Mouse (Mus musculus): ENCODE measurements around the gene Snrnp40. TPM values are rescaled to one million over a fixed set of nuclear protein-coding genes. Genes with fewer than 3 reads are reported as not detected.
A peak's percentile ranks its signal among the peaks of the same experiment; 100 is the strongest.

Snrnp40 gene
- total RNA-seq (2015; ENCODE audit: low replicate concordance) (35.0 and 69.6 TPM in 2 replicates), total RNA-seq (2017; ENCODE audit: low replicate concordance) (25.1 and 58.9 TPM in 2 replicates)

DNA sequence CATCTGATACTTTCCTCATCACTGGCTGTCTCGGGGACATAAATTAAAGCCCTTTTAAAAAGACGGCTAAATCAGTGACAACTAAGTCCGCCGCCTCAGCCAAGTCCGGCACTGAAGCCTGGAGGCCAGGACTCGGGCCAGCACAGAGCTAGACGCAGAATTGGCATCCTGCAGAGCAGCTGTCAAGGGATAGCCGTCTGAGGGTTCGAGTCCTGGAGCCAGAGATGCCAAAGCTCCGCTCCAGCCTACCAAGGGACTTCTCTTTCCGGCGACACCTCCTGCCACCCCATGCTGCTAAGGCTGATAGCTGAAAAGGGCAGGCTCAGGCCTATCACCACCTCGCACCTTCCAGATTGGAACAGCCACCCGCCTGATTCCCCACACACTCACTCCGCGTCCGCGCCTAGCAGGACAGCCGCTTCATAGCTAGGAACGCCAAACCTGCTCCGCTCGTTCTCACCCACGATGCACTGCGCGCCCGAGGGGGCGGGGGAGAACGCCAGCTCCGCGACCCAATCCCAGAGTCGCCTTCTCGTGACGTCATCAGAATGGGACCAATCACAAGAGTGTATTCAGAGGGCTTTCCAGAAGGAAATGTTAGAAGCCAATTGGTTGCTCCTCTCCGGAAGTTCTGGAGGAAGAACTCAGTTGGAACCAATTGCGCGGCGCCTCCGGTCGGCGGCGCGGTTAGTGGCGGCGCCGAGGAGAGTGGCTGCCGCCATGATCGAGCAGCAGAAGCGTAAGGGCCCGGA, at the start of gene Snrnp40, which contains the start of gene Zcchc17:
Gene Snrnp40 (plus strand): TSS at position 647 of the 752 bp plus-strand sequence.
Gene Zcchc17 (minus strand): TSS at position 458 of the 752 bp plus-strand sequence.
- ATAC-seq (replicated peaks; ENCODE audit: low FRiP score, poor library complexity, severe bottlenecking), result peak; percentile 95

DNA sequence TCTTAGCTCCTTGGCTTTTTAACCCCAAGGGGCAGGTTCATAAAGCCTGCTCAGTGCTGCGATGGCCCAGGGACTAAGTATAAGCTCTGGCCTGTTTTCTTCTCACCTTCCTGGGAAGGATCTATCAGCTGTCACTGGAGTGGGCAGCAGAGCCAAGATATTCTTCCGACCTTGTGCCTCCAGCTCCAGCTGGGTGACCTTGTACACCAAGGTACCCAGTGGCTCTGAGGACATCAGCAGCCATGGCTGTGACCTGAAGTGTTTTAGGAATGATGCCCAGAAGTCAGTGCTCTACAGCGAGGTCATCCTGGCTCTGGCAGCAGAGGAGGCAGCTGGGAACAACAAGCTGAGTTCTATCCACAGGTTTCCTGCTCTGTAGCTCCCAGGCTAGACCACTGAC, 47.4 kb upstream of the Snrnp40 start:
- ATAC-seq (replicated peaks; ENCODE audit: low FRiP score, poor library complexity, severe bottlenecking), result no peak

DNA sequence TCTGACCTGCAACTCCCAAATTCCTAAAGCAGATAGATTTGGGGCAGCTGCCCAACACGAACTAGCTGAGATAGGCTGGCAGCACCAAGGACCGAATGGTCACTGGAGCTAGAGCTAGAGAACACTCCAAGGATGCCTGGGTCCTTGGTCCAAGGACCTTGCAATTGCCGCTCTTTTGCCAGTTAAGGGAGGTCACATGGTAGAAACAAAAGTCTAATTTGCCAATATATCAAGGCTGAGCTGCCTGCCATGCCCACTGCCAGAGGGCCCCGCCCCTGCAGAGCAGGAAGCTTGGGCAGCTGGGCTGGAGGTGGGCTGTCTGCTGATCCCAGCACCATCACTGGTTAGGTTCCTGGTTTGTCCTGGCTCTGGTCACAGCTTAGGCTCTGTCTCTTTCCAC, 46.4 kb upstream of the Snrnp40 start:
- no peak for ATAC-seq (replicated peaks; ENCODE audit: low FRiP score, poor library complexity, severe bottlenecking)

DNA sequence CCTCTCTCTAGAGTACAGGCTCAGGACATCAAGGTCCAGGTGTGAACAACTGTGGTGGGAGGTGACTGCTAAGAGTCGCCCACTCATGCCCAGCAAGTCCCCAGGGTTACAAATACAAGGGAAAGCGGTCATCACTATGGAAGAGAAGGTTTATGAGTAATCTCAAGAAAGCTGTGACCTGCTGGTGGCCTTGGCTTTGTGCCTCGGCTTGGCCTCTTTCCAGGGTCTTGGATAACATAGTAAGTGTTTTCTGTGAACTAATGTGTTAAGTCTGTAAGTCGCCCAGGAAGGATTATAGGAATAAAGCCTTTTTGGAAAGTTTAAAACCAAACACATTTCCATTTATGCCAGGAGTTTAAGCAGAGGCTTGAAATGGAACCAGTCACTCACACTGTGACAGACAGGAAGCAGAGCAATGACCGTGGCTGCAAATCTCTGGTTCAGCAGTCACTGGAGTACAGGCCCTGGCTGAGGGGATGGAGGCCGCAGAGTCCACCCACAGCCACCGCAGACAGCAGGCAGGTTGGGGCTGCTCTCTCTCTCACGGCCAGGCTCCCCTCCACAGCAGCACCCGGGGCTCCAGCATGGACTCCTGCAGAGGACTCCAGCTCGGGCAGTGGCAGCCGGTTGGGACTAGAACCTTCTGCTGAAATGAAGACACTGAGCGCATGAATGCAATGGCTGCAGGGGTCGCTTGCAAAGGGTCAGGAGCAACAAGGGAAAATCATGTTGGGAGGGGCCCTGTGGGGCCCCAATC, 44.0 kb upstream of the Snrnp40 start:
- ATAC-seq (replicated peaks; ENCODE audit: low FRiP score, poor library complexity, severe bottlenecking), result no peak

DNA sequence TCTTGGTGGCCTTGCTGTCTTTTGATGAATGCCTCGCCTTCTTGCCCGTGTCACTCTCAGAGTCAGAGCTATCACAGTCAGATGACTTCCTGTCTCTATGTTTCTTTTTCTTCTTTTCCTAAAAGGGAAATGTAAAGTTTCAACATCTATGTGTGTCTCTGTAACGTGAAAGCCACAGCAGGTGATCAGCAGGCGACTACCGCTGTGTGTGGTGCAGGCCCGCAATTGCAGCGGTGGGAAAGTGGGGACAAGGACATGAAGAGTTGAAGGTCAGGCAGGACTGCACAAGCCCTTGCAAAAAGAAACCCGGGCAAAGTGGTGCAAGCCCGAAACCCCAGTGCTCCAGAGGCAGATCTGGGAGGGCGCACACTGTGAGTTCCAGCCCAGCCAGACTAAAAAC, 43.2 kb upstream of the Snrnp40 start:
- no peak for ATAC-seq (replicated peaks; ENCODE audit: low FRiP score, poor library complexity, severe bottlenecking)

DNA sequence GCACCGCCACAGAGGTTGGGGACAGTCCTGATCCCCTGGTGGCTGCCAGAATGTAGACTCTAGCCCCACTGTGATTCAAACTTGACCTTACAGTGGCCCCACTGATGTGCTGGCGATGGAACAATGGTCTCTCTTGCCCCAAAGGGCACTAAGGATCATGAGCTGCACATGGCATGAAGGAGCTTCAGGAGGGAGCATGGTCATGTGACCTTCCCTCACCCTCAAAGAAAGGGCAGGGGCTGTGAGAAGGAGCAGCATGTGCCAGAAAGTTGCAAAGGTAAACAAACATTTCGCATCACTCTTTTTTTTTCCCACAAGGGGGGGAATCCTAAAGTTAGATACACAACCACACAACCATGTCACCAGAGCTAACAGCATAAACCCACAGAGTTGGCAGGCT, 41.8 kb upstream of the Snrnp40 start:
- ATAC-seq (replicated peaks; ENCODE audit: low FRiP score, poor library complexity, severe bottlenecking), result no peak

DNA sequence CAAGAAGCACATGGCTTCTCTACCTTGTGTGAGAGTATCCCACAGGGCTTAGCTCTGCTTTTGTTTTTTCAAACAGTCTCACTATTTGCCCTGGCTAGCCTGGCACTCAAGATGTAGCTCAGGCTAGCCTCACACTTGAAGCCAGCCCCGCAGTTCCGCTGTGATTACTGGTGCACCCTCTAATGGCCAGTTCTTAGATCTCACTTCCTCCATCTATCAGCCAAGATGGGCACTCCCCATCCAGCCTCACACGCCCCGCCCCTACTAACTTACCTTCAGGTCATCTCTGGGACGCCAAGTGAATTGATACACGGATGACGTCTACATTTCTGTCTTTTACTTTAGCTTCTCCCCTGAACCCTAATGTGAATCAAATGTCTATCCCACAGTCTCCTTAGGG, 40.4 kb upstream of the Snrnp40 start:
- no peak for ATAC-seq (replicated peaks; ENCODE audit: low FRiP score, poor library complexity, severe bottlenecking)

DNA sequence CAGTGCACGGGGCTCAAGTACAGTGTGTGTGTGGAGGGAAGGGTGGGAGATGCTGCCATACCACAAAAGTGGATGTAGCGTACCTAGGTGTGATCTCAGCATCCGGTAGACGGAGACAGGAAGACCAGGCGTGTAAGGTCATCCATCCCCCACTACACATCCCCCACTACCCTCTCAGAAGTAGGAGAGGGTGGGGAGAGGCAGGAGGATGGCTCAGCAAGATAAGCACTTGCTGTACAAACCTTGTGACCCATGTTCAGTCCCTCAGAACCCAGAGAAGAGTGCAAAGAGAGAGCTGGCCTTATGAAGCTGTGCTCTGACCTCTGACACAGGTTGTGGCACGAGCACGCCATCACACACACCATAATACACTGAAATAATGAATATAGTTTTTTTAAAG, 38.3 kb upstream of the Snrnp40 start:
- no peak for ATAC-seq (replicated peaks; ENCODE audit: low FRiP score, poor library complexity, severe bottlenecking)

DNA sequence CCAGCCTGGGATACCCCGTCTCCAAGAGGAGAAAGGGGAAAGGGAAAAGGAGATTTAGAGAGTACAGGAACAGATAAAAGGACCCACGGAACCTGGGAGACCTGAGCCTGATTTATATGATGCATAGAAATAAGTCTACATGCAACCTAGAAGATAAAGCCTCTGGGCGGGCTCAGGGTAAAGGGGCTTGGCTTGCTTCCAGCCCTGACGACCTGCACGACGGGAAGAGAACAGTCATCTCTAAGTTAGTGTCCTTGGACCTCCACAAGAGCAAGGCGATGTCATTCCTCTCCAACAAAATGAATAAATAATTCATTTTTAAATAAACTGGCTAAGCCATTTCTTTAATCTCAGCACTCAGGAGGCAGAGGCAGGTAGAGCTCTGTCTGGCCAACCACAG, 37.4 kb upstream of the Snrnp40 start:
- no peak for ATAC-seq (replicated peaks; ENCODE audit: low FRiP score, poor library complexity, severe bottlenecking)

DNA sequence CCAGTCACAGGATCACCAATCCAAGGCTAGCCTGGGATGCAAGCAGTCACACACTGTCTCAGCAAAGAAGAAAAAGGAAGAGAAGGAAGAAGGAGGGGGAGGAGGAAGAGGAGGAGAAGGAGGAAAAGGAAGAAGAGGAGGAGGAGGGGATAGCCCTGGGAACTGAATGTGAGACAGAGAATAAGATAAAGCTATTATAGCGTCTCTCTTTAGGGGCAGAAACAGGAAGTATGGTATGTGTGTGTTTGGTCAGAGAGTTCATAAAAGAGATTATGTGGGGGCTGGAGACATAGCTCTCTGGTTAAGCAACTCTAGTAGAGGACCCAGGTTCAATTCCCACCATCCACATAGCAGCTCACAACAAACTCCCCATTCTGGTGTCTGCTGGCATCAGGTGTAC, 36.8 kb upstream of the Snrnp40 start:
- no peak for ATAC-seq (replicated peaks; ENCODE audit: low FRiP score, poor library complexity, severe bottlenecking)

DNA sequence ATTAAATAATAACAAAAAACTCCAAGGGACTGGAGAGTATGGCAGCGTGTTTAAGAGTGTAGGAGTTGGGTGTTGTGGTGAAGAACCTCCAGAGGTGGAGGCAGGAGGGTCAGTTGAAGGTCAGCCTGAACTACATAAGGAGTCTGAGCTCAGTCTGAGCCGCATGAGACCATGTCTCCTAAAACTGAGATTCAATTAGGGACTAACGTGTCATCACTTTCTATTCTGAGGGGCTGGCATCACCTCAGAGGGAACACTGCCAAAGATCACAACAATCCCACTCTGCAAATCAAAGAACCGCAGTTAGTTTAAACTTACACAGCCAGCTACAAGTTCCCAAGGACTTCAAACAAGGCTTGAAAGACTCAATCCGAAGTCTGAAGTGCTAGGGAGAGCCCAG, 36.3 kb upstream of the Snrnp40 start:
- no peak for ATAC-seq (replicated peaks; ENCODE audit: low FRiP score, poor library complexity, severe bottlenecking)

DNA sequence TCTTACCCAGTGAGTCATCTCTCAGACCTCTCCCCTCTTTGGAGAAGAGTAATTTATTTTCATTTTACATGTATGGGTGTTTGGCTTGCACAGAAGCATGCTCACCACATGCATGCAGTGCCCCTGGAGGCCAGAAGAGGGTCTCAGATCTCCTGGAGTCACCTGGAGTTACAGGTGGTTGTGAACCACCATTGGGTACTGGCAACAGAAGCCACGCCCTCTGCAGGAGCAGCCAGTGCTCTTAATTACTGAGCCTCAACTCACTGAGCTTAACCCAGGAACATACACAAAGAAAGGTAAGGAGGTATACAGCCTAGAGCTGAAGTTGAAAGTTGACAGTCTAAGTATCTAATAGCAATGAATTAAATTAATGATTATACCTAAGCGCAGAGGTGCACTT, 34.5 kb upstream of the Snrnp40 start:
- no peak for ATAC-seq (replicated peaks; ENCODE audit: low FRiP score, poor library complexity, severe bottlenecking)

DNA sequence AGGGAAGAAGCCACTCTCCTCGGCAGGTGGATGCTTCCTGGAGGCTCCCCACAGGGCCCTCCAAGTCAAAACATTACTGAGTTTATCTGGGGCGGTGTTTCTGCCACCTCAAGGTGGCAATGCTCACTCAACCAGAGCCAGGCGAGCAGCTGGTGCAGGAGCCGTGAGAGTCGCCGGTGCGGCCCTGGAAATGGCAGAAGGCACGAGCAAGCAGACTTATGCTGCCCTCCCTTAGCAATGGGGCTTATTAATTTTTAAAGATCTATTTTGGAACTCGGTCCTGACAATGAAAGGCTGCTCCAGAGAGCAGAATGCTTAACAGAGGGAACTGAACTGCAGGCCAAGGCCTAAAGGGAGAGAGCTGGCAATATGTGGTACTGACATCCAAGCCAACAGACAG, 32.6 kb upstream of the Snrnp40 start:
- ATAC-seq (replicated peaks; ENCODE audit: low FRiP score, poor library complexity, severe bottlenecking), result no peak

DNA sequence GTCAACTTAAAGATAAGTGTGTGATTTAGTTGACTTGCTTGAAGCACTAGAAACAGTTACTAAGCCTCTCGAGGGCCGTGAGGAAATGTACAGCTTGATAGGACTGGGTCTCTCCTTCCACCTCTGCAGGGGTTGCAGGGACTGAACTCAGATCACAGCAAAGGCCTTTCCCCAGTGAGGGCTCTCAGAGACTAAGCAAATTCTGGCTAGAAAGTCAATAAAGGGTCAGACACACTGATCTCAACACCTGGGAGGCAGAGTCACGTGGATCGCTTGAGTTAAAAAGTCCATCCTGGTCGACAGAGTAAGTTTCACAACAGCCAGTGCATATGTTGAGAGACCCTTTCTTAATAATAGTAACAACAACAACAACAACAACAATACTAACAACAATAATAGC, 24.1 kb upstream of the Snrnp40 start:
- no peak for ATAC-seq (replicated peaks; ENCODE audit: low FRiP score, poor library complexity, severe bottlenecking)

DNA sequence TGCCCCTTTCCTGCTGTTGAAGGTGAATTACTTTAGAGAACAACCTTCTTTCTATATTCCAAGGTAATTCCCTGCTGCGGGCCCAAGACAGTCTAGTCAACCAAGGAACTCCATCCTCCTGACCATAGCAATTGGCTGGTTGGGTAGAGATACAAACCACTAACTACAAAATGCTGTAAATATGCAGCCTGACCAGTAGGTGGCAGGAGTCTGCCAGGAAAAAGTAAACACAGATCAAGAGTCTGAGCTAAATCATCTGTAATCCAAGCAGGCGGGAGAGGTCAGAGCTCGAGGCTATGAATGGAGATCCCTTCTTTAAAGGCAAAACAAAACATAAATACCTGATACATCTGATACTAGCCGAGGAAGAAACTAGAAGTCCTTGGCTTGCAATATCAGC, 18.2 kb upstream of the Snrnp40 start:
- peak; percentile 78 for ATAC-seq (replicated peaks; ENCODE audit: low FRiP score, poor library complexity, severe bottlenecking)

DNA sequence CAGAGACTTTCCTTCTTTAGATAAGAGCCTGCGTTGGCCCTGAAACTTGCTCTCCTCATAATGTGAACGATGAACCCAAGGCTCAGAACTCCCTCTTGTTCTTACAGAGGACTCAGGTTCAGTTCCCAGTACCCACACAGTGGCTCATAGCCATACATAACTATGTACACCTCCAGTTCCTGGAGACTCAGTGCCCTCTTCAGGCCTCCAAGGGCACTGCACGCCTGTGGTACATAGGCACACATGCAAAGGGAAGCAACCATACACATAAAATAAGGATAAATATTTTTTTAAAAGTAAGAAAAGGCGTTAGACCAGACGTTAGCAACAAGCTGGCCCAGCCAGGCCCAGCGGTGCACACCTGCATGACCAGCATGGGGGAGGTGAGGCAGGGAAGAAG, 10.3 kb upstream of the Snrnp40 start:
- no peak for ATAC-seq (replicated peaks; ENCODE audit: low FRiP score, poor library complexity, severe bottlenecking)

DNA sequence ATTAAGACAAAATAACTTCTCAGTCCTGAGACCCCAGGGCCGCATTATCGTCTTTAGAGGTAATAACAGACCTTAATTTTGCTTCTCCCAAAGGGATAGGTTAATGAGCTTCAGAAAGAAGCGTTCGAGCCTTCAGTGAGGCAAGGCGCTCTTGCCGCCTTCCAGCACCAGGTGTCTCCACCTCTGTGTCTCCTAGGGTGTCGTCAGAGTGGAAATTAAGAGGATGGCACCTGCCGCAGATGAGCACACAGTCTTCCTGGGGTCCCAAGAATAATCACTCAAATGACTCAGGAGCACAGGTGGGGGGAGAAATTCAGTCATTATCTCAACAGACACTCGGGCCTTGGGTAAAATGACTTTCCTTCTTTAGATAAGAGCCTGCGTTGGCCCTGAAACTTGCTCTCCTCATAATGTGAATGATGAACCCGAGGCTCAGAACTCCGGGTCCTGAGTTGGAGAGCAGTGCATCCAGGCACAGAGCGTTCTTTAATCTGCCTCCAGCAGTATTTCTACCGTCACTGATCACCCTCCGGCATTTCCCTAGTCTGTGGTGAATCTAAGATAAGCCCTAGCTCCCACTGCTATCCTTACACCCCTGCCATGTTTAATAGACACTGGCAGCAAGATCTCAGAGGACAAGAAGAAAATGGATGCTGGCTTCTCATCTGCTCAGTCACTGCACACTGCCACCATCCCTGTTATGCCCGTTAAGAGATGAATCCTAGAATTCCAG, 9.1 kb upstream of the Snrnp40 start:
- ATAC-seq (replicated peaks; ENCODE audit: low FRiP score, poor library complexity, severe bottlenecking), result no peak

DNA sequence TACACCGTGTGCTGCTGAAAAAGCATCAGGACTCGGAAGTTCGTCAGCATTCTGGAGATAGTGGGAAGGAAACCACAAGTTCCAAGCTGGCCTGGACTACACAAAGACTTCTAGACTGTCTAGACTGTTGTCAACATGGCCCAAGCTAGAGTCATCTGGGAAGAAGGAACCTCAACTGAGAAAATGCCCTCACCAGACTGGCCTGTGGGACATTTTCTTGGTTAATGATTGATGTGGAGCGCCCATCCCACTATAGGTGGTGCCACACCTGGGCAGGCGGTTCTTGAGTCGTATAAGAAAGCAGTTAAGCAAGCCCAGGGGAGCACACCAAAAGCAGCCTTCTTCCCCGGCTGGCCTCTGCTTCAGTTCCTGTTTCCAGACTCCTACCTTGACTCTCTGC, 7.3 kb upstream of the Snrnp40 start:
- ATAC-seq (replicated peaks; ENCODE audit: low FRiP score, poor library complexity, severe bottlenecking), result no peak

DNA sequence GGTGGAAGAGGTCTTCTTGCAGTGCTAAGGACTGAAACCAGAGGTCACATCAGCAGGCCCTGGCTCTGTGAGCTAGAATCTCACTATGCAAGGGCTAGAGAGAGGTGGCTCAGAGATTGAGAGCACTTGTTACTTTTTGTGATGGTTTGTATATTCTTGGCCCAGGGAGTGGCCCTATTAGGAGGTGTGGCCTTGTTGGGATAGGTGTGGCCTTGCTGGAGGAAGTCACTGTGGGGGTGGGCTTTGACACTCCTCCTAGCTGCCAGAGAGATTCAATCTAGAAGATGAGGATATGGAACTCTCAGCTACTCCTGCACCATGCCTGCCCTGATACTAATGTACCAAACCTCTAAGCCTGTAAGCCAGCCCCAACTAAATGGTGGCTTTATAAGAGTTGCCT, 2.0 kb upstream of the Snrnp40 start:
- no peak for ATAC-seq (replicated peaks; ENCODE audit: low FRiP score, poor library complexity, severe bottlenecking)

DNA sequence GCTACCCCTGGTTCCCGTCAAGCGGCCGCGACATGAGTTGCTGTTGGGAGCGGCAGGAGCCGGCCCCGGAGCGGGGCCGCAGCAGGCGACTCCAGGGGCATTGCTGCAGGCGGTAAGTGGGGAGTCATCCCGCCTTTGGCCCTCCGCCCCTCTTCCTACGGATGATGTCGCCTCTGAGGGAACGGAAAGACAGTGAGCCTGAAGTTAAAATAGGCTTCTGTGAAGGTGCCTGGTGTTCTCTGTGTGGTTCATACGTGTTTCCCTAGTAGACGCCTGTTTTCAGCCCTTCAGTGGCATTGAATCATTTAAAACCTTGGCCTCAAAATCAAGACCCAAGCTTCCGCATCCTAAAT, 282 bp downstream of the Snrnp40 start:
- ATAC-seq (replicated peaks; ENCODE audit: low FRiP score, poor library complexity, severe bottlenecking), result no peak; the same call in 1 of the 2 replicates

DNA sequence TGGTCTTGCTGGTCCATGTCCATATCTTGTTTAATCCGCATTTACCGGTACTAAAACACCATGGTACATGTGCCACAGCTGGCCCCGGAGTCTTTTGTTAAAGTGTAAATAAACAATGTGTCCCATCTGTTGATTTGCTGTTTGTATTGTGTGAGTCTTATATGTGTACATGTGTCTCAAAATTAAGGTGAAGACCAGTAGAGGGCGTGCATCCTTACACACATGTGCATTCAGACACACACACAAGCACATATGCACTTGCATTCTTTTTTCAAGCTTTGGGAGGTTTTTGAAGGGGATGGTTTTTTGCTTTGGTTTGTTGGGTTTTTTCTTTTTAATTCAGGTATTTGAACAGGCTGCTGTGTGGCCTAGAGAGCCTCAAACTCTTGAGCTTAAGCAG, 16.7 kb downstream of the Snrnp40 start:
- ATAC-seq (replicated peaks; ENCODE audit: low FRiP score, poor library complexity, severe bottlenecking), result no peak
